Mouse (Mus musculus) spleen, adult 10 weeks (tissue): ENCODE data around the gene Egfl7. TPM values are rescaled to one million over a fixed set of nuclear protein-coding genes. Genes with fewer than 3 reads are reported as not detected.

Experiments used
- polyA plus RNA-seq: library from polyadenylated mRNA; stranded (reverse); fragments of 350-450 nt; fragmentation: Illumina TruSeq; extraction: RNeasy Lipid Tissue Mini Kit (QIAGEN cat#74804); gene quantifications from one replicate; pipeline ENCODE4 v1.2.3, GENCODE M21; 2015; ENCODE audit warnings: low replicate concordance; ENCODE audit not compliant: insufficient read depth

The Egfl7 gene
- 84.4 TPM for polyA plus RNA-seq

GRCm38 (mm10) chr2:26579714-26580113 is at the start of gene Egfl7:
Gene Egfl7 (plus strand): TSS chr2:26580014.

DNA sequence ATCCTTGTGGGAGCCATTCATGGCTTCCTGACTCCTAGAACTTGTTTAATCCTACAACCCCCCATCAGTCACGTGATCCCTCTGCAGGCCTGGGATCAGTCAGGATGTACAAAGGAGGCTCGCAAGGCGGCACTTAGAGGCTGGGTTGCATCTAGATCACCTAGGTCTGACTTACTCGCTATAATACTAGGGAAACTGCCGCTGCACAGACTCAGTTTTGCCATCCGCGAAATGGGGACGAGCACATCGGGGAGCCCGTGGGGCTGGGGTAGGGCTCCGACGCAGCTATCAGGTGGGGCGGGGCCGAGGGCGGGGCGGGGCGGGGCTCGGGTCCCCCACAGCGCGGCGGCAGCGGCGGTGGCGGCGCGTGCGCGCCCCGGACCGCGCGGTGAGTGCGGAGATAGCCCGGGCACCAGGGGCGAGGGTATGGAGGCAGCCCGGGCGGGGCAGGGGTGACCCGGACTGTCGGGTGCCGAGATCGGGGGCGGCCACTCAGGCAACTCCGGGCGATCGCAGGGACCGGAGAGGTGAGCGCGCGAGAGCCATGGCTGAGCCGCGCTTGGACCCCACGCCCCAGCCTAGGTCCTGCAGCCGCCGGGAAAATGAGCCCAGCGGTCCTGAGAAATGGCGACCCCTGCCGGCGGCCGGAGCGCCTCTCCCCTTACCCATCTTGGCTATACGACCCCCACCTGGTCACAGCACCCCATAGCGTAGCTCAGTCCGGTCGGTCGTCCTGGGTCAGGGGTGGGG is 6.7 kb downstream of the Egfl7 start, which contains the start of gene Gm20532:
Gene Gm20532, plus strand, starts transcription at position 346 of the 750 bp plus-strand sequence.

GRCm38 (mm10) chr2:26603720-26604671 is 24.2 kb downstream of the Egfl7 start, which contains the start of gene Agpat2:
Gene Agpat2 (minus strand): TSS chr2:26604417.

GRCm38 (mm10) chr2:26627921-26628739 is 48.3 kb downstream of the Egfl7 start, which contains the start of gene Fam69b:
Gene Fam69b (plus strand): TSS chr2:26628457.

Other genes with a start within 250 kb of the Egfl7 start
- gene Dnlz, start 227.9 kb upstream of the Egfl7 start, polyA plus RNA-seq, result 8.4 TPM
- 2.3 TPM for gene Card9, start 219.1 kb upstream of the Egfl7 start, polyA plus RNA-seq
- 54.0 TPM for gene Snapc4, start 199.4 kb upstream of the Egfl7 start, polyA plus RNA-seq
- 103 TPM for gene Entr1, start 190.7 kb upstream of the Egfl7 start, polyA plus RNA-seq
- 70.0 TPM for gene Pmpca, start 190.7 kb upstream of the Egfl7 start, polyA plus RNA-seq
- 18.7 TPM for gene Inpp5e, start 170.8 kb upstream of the Egfl7 start, polyA plus RNA-seq
- 67.4 TPM for gene Sec16a, start 134.8 kb upstream of the Egfl7 start, polyA plus RNA-seq
- gene Notch1, start 63.4 kb upstream of the Egfl7 start, polyA plus RNA-seq, result 6.8 TPM
- not detected for gene Gm20532, start 6.6 kb downstream of the Egfl7 start, polyA plus RNA-seq
- gene Agpat2, start 24.4 kb downstream of the Egfl7 start, polyA plus RNA-seq, result 8.3 TPM
- gene Fam69b, start 48.4 kb downstream of the Egfl7 start, polyA plus RNA-seq, result 0.64 TPM
- gene Lcn4, start 91.3 kb downstream of the Egfl7 start, polyA plus RNA-seq, result 7.0 TPM